Mouse (Mus musculus) E14TG2a.4 (cell line): Measurements from ENCODE around the gene Myo5c.

ENCODE experiments used
- CTCF ChIP-seq: conservative IDR thresholded peaks from 2 replicates; pipeline ENCODE4 v1.5.1; 2014; ENCODE audit warnings: low read length
- NANOG ChIP-seq: IDR thresholded peaks from 2 replicates; pipeline ENCODE4 v1.6.1; 2014; ENCODE audit warnings: borderline replicate concordance, low read length, mixed read lengths
- POU5F1 ChIP-seq: IDR thresholded peaks from 2 replicates; pipeline ENCODE4 v1.6.1; 2014; ENCODE audit warnings: low read length, borderline replicate concordance

GRCm38 (mm10) chr9:75236416-75237308, 4.8 kb downstream of the Myo5c start:
- no peak for TF ChIP-seq CTCF
- TF ChIP-seq POU5F1, result no peak
- TF ChIP-seq NANOG, result no peak
